Mouse (Mus musculus): ENCODE data around the gene Ctss. TPM values are rescaled to one million over a fixed set of nuclear protein-coding genes. Genes with fewer than 3 reads are reported as not detected.

Gene Ctss
- total RNA-seq, 1 experiment from 2014 or later: 4,734 TPM

Other genes with a start within 250 kb of the Ctss start
- gene Mindy1, start 245.4 kb upstream of the Ctss start, total RNA-seq (2017): 21.6 to 32.4 TPM (median 30.4 TPM) in 3 replicates
- 8.1 to 16.9 TPM (median 8.6 TPM) in 3 replicates for gene Prune1, start 244.7 kb upstream of the Ctss start, total RNA-seq (2017)
- gene Anxa9, start 219.6 kb upstream of the Ctss start, total RNA-seq (2017): 0.64 to 1.9 TPM (median 0.78 TPM) in 3 replicates
- gene Cers2, start 212.0 kb upstream of the Ctss start, total RNA-seq (2017): 125 to 137 TPM (median 130 TPM) in 3 replicates
- gene Setdb1, start 169.6 kb upstream of the Ctss start, total RNA-seq (2017): 21.0 to 33.6 TPM (median 22.6 TPM) in 3 replicates
- gene 4930558C23Rik, start 123.9 kb upstream of the Ctss start, total RNA-seq (2017): not detected in 3 replicates
- 30.7 to 46.7 TPM (median 44.1 TPM) in 3 replicates for gene Arnt, start 92.4 kb upstream of the Ctss start, total RNA-seq (2017)
- 0.19 to 0.87 TPM (median 0.75 TPM) in 3 replicates for gene Ctsk, start 27.5 kb upstream of the Ctss start, total RNA-seq (2017)
- gene Hormad1, start 32.9 kb downstream of the Ctss start, total RNA-seq (2017): not detected in 3 replicates
- 26.6 to 53.1 TPM (median 29.7 TPM) in 3 replicates for gene Golph3l, start 62.1 kb downstream of the Ctss start, total RNA-seq (2017)
- 127 to 153 TPM (median 131 TPM) in 3 replicates for gene Ensa, start 98.2 kb downstream of the Ctss start, total RNA-seq (2017)
- gene Mcl1, start 132.0 kb downstream of the Ctss start, total RNA-seq (2017): 678 to 973 TPM (median 884 TPM) in 3 replicates
- 0.38 to 7.2 TPM (median 0.53 TPM) in 3 replicates for gene Adamtsl4, start 161.1 kb downstream of the Ctss start, total RNA-seq (2017)
- 1.6 to 7.1 TPM in 2 of 3 replicates, not detected in the other for gene Ecm1, start 212.8 kb downstream of the Ctss start, total RNA-seq (2017)
- gene Tars2, start 233.4 kb downstream of the Ctss start, total RNA-seq (2017): 15.4 to 29.0 TPM (median 21.4 TPM) in 3 replicates